Mouse (Mus musculus): ENCODE results near the gene Ppm1f. TPM values are rescaled to one million over a fixed set of nuclear protein-coding genes. Genes with fewer than 3 reads are reported as not detected.
A peak's percentile ranks its signal among the peaks of the same experiment; 100 is the strongest.

The Ppm1f gene
- polyA plus RNA-seq, 1 experiment: 17.9 TPM

DNA sequence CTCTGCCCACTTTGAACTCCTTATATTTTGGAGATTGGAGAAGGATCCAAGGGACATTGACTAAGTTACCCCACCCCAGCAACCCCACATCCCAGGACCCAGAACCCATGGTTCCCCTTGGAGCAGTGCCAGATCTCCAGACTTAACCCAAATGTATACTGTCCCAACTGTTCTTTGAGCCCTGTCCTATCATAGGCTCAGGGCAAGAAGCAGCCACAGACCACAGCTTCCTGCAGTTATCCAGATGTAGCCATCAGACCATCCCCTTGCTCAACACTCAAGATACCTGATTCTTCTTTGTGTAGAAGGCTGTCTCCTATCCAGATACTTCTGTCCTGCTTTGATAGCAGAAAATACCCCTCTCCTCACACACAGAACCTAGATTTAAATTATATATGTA is 31.1 kb upstream of the Ppm1f start:
- Histone ChIP-seq H3ac (ENCODE audit: control insufficient read depth, insufficient read length) (no peak overlapping the region), H3K27me3 (ENCODE audit: control insufficient read depth, insufficient read depth, insufficient read length) (peaks cover 9% of the 10 kb centered on the region), H3K4me2 (ENCODE audit: low read depth) (no peak overlapping the region), H3K79me2 (ENCODE audit: control insufficient read depth, insufficient read depth) (no peaks in the 10 kb centered on the region), H3K36me3 (ENCODE audit: control insufficient read depth, insufficient read depth) (no peaks in the 10 kb centered on the region), H3K4me3 (no peak overlapping the region)
- TF ChIP-seq POLR2AphosphoS2 (IDR thresholded peaks at IDR 0.05; ENCODE audit: insufficient read length, low read depth): no peak
- TF ChIP-seq MYOD1 (IDR thresholded peaks at IDR 0.05; ENCODE audit: control insufficient read depth in 1 of 3, insufficient read length in 2 of 3, low read depth in 2 of 3): no peak
- no peak for TF ChIP-seq USF1 (IDR thresholded peaks at IDR 0.05; ENCODE audit: low read depth)
- no peak for TF ChIP-seq TCF12 (IDR thresholded peaks at IDR 0.05; ENCODE audit: insufficient read depth, poor library complexity, severe bottlenecking)
- TF ChIP-seq MYOG (IDR thresholded peaks at IDR 0.05; ENCODE audit: control insufficient read depth in 1 of 3, insufficient read depth in 1 of 3, insufficient read length in 2 of 3, low read depth in 2 of 3): no peak
- TF ChIP-seq POLR2A (IDR thresholded peaks at IDR 0.05; ENCODE audit: insufficient read length, low read depth): no peak
- no peak for TF ChIP-seq TCF3 (IDR thresholded peaks at IDR 0.05; ENCODE audit: insufficient read length, low read depth)
- TF ChIP-seq E2F4 (IDR thresholded peaks at IDR 0.05; ENCODE audit: insufficient read depth): no peak
- no peak for TF ChIP-seq REST (IDR thresholded peaks at IDR 0.05; ENCODE audit: insufficient read depth, insufficient read length)
- no peak for TF ChIP-seq SRF (IDR thresholded peaks at IDR 0.05; ENCODE audit: control insufficient read depth, insufficient read length, low read depth)
- no peak for TF ChIP-seq MAX (IDR thresholded peaks at IDR 0.05; ENCODE audit: low read depth)
- no peak for TF ChIP-seq CEBPB (IDR thresholded peaks at IDR 0.05; ENCODE audit: insufficient read depth, poor library complexity, severe bottlenecking)

DNA sequence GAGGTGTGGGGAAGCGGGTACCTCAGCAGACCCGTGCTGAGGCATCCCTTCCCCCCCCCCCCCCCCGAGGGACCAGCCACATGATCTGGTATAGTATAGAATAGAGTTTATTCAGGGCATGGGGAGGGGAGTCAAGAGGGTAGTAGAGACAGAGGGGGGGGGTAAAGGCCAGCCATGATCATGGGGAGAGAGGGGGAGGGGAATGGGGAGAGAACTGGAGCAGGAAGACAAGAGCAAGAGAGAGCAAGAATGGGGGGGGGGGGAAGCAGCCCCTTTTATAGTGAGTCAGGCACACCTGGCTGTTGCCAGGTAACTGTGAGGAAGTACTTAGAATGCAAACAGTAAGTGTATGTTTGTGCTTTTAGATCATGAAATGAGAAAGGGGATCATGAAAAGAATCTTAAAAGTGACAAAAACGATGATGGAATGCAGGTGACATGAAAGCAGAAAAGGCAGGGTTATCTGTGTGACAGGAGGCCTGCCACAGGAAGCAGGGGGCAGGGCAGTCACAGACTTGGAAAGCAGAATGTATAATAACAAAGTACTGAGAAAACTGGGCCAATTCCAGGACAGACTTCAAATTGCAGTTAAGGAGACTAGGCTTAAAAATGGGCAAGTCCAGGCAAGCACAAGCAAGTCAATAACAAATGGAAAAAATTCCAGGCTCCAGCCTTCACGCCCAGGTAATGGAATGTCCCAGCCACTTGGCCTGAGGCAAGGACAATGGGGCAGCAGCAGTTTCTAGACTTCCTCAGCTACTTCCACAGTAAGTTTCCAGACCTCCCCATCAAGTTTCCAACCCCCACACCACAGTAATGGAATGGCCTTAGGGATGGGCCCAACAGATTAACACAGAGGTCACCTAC is 30.3 kb upstream of the Ppm1f start:
- Histone ChIP-seq H3K4me3 (no peak overlapping the region), H3K36me3 (ENCODE audit: control insufficient read depth, insufficient read depth) (no peaks in the 10 kb centered on the region), H3K27me3 (ENCODE audit: control insufficient read depth, insufficient read depth, insufficient read length) (peaks cover 9% of the 10 kb centered on the region), H3K79me2 (ENCODE audit: control insufficient read depth, insufficient read depth) (no peaks in the 10 kb centered on the region), H3K4me2 (ENCODE audit: low read depth) (no peak overlapping the region), H3ac (ENCODE audit: control insufficient read depth, insufficient read length) (no peak overlapping the region)
- TF ChIP-seq E2F4 (IDR thresholded peaks at IDR 0.05; ENCODE audit: insufficient read depth) (no peak), TCF3 (IDR thresholded peaks at IDR 0.05; ENCODE audit: insufficient read length, low read depth) (no peak), CEBPB (IDR thresholded peaks at IDR 0.05; ENCODE audit: insufficient read depth, poor library complexity, severe bottlenecking) (no peak), POLR2A (IDR thresholded peaks at IDR 0.05; ENCODE audit: insufficient read length, low read depth) (no peak), REST (IDR thresholded peaks at IDR 0.05; ENCODE audit: insufficient read depth, insufficient read length) (no peak), TCF12 (IDR thresholded peaks at IDR 0.05; ENCODE audit: insufficient read depth, poor library complexity, severe bottlenecking) (no peak), POLR2AphosphoS2 (IDR thresholded peaks at IDR 0.05; ENCODE audit: insufficient read length, low read depth) (no peak), MYOG (IDR thresholded peaks at IDR 0.05; ENCODE audit: control insufficient read depth in 1 of 3, insufficient read depth in 1 of 3, insufficient read length in 2 of 3, low read depth in 2 of 3) (no peak), MAX (IDR thresholded peaks at IDR 0.05; ENCODE audit: low read depth) (no peak), MYOD1 (IDR thresholded peaks at IDR 0.05; ENCODE audit: control insufficient read depth in 1 of 3, insufficient read length in 2 of 3, low read depth in 2 of 3) (no peak), USF1 (IDR thresholded peaks at IDR 0.05; ENCODE audit: low read depth) (no peak)

DNA sequence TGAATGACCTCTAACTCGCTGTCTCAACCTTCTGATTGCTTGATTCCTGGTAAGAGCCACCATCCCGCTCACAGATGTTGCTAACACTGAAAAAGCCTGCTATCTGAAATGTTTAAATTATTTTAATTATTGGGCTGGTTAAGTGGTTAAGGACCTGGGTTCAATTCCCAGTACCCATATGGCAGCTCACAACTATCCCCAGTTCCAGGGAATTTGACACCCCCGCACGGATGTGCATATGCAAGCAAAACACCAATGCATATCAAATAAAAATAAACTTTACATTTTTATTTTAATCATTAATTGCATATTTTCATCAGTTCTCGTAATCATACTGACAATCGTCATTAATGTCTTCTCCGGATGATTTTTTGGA is 26.0 kb upstream of the Ppm1f start:
- peak overlapping the region; percentile 47 for H3ac ChIP-seq (ENCODE audit: control insufficient read depth, insufficient read length)
- TF ChIP-seq TCF12 (IDR thresholded peaks at IDR 0.05; ENCODE audit: insufficient read depth, poor library complexity, severe bottlenecking) (no peak), REST (IDR thresholded peaks at IDR 0.05; ENCODE audit: insufficient read depth, insufficient read length) (no peak), POLR2A (IDR thresholded peaks at IDR 0.05; ENCODE audit: insufficient read length, low read depth) (no peak), CEBPB (IDR thresholded peaks at IDR 0.05; ENCODE audit: insufficient read depth, poor library complexity, severe bottlenecking) (no peak), TCF3 (IDR thresholded peaks at IDR 0.05; ENCODE audit: insufficient read length, low read depth) (no peak), SRF (IDR thresholded peaks at IDR 0.05; ENCODE audit: control insufficient read depth, insufficient read length, low read depth) (no peak), USF1 (IDR thresholded peaks at IDR 0.05; ENCODE audit: low read depth) (no peak), MYOG (IDR thresholded peaks at IDR 0.05; ENCODE audit: control insufficient read depth in 1 of 3, insufficient read depth in 1 of 3, insufficient read length in 2 of 3, low read depth in 2 of 3) (no peak), MYOD1 (IDR thresholded peaks at IDR 0.05; ENCODE audit: control insufficient read depth in 1 of 3, insufficient read length in 2 of 3, low read depth in 2 of 3) (no peak), POLR2AphosphoS2 (IDR thresholded peaks at IDR 0.05; ENCODE audit: insufficient read length, low read depth) (no peak), MAX (IDR thresholded peaks at IDR 0.05; ENCODE audit: low read depth) (no peak), E2F4 (IDR thresholded peaks at IDR 0.05; ENCODE audit: insufficient read depth) (no peak)
- peaks cover 3% of the 10 kb centered on the region for H3K36me3 ChIP-seq (ENCODE audit: control insufficient read depth, insufficient read depth)
- peak overlapping the region; percentile 67 for H3K4me3 ChIP-seq
- no peaks in the 10 kb centered on the region for H3K27me3 ChIP-seq (ENCODE audit: control insufficient read depth, insufficient read depth, insufficient read length)
- H3K4me2 ChIP-seq (ENCODE audit: low read depth): peak overlapping the region; percentile 86
- H3K79me2 ChIP-seq (ENCODE audit: control insufficient read depth, insufficient read depth): peaks cover 38% of the 10 kb centered on the region

DNA sequence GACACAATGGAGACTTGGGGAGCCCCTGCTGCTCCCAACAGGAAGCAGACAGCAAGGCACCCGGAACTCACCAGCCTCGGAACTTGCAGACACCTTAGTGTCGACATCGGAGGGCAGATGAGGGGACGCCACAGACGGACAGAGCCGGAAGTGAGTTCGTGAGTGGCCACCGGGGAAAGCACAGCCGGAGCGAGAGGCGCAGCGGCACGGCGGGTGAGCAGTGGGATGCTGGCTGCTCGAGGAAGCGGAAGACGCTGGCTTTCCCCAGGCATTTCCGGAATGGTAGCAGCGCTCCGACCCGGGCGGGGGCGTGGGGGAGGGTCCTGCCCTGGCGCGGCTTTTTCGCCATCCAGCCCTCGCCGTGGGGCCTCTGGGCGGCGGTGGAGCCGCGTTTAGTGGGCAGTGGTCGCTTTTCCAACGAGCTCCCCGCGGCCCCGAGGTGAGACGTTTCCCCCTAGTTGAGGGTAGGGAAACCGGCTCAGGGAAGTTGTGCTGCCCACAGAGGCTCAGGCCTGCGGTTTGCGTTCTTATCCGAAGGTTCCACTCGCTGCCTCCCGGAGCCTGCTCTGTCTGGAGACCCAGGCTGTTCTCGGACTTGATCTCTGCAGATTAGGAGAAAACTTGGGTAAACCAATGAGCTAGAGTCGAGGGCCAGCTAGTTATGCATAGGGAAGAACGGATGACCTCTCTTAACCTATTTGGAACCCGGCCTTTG is 25.5 kb upstream of the Ppm1f start, which contains the start of the genes Top3b and Vpreb1:
Top3b (plus strand) TSS at position 120 of the 715 bp plus-strand sequence.
Vpreb1 (minus strand) TSS at position 227 of the 715 bp plus-strand sequence.
- no peaks in the 10 kb centered on the region for H3K27me3 ChIP-seq (ENCODE audit: control insufficient read depth, insufficient read depth, insufficient read length)
- H3K79me2 ChIP-seq (ENCODE audit: control insufficient read depth, insufficient read depth): peaks cover 38% of the 10 kb centered on the region
- peak within 1 kb of the TSS; percentile 67 for H3K4me3 ChIP-seq
- peak within 1 kb of the TSS; percentile 86 for H3K4me2 ChIP-seq (ENCODE audit: low read depth)
- H3K36me3 ChIP-seq (ENCODE audit: control insufficient read depth, insufficient read depth): peaks cover 7% of the 10 kb centered on the region
- TF ChIP-seq POLR2AphosphoS2 (IDR thresholded peaks at IDR 0.05; ENCODE audit: insufficient read length, low read depth) (peak; percentile 93), TCF12 (IDR thresholded peaks at IDR 0.05; ENCODE audit: insufficient read depth, poor library complexity, severe bottlenecking) (no peak), SRF (IDR thresholded peaks at IDR 0.05; ENCODE audit: control insufficient read depth, insufficient read length, low read depth) (peak; percentile 27), MYOD1 (IDR thresholded peaks at IDR 0.05; ENCODE audit: control insufficient read depth in 1 of 3, insufficient read length in 2 of 3, low read depth in 2 of 3) (peak in 2 of 3 experiments; percentile 32 to 47), MYOG (IDR thresholded peaks at IDR 0.05; ENCODE audit: control insufficient read depth in 1 of 3, insufficient read depth in 1 of 3, insufficient read length in 2 of 3, low read depth in 2 of 3) (peak in 1 of 3 experiments; percentile 72), POLR2A (IDR thresholded peaks at IDR 0.05; ENCODE audit: insufficient read length, low read depth) (peak; percentile 96), TCF3 (IDR thresholded peaks at IDR 0.05; ENCODE audit: insufficient read length, low read depth) (no peak), REST (IDR thresholded peaks at IDR 0.05; ENCODE audit: insufficient read depth, insufficient read length) (peak; percentile 43), MAX (IDR thresholded peaks at IDR 0.05; ENCODE audit: low read depth) (no peak)
- H3ac ChIP-seq (ENCODE audit: control insufficient read depth, insufficient read length): peak within 1 kb of the TSS; percentile 47
